Mouse (Mus musculus) bone marrow macrophage, adult 2 months (primary cell): ENCODE data around the gene Gm21650. TPM values are rescaled to one million over a fixed set of nuclear protein-coding genes. Genes with fewer than 3 reads are reported as not detected.
"Not testable (repeated sequence)": the region's sequence is repeated elsewhere in the genome, so short reads cannot be mapped to it uniquely, and the experiment has no call there.

Source experiments
- H3K27ac ChIP-seq: 2 replicates; pipeline ENCODE4 v1.5.1; 2012; ENCODE audit warnings: low read depth, low read length; ENCODE audit not compliant: insufficient read depth
- H3K4me1 ChIP-seq: 2 replicates; pipeline ENCODE4 v1.6.1; 2012; ENCODE audit warnings: low read length; ENCODE audit not compliant: control insufficient read depth, insufficient read depth
- H3K4me3 ChIP-seq: 2 replicates; pipeline ENCODE4 v1.5.1; 2012; ENCODE audit warnings: mild to moderate bottlenecking, low read length, moderate library complexity; ENCODE audit not compliant: insufficient read depth
- polyA plus RNA-seq: library from polyadenylated mRNA; stranded (reverse); fragments of >200 nt; gene quantifications from 2 replicates; pipeline ENCODE4 v1.2.4, GENCODE M21; 2012; ENCODE audit not compliant: missing spikeins, insufficient read depth, insufficient read length

Gene Gm21650
- not detected in 2 replicates for polyA plus RNA-seq

GRCm38 (mm10) chrY:77692508-77692907, at the start of gene Gm21650:
TSS of gene Gm21650 (plus strand) at chrY:77692808.
- not testable (repeated sequence) for H3K4me1 ChIP-seq, H3K27ac ChIP-seq

More at GRCm38 (mm10) chrY:77692508-77692907, at the start of gene Gm21650:
- H3K4me3 ChIP-seq: not testable (repeated sequence)
